Mouse (Mus musculus): Measurements from ENCODE around the gene Gjb1.

DNA sequence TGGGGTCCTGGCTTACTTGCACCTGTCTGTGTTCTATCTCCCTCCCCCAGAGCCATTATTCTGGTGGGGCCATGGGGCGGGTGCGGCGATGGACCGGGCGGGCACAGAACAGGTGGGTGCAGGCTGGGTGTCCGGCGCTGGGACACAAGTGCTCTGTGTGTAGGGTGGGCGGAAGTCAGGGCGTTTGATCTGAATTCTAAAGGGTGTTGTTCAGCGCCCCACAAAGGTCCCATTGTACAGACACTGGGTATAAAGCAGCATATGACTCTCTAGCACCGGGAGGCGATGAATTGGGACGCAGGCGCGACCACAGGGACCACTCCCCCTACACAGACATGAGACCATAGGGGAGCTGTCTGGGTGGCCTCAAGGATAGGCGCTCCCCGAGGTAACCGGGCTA is 7.3 kb downstream of the Gjb1 start:
- TF ChIP-seq NANOG (IDR thresholded peaks at IDR 0.05; ENCODE audit: borderline replicate concordance, low read length) (no peak), CTCF (conservative IDR thresholded peaks at IDR 0.05; ENCODE audit: low read length) (no peak)
